Mouse (Mus musculus): ENCODE results near the gene Itga4. TPM values are rescaled to one million over a fixed set of nuclear protein-coding genes. Genes with fewer than 3 reads are reported as not detected.

Gene Itga4
- polyA plus RNA-seq (2014; fragmentation: Illumina TruSeq; extraction: RNeasy Lipid Tissue Mini Kit (QIAGEN cat#74804); ENCODE audit: low read depth, low replicate concordance), result 1.5 TPM

GRCm38 (mm10) chr2:79255192-79256000 lies at the start of gene Itga4:
Itga4 (plus strand) TSS chr2:79255426.

Other genes starting within 250 kb of the Itga4 start
- gene Neurod1, start 201.3 kb downstream of the Itga4 start, polyA plus RNA-seq (2014; fragmentation: Illumina TruSeq; extraction: RNeasy Lipid Tissue Mini Kit (QIAGEN cat#74804); ENCODE audit: low read depth, low replicate concordance), result not detected
- 6.7 TPM for gene Cerkl, start 201.4 kb downstream of the Itga4 start, polyA plus RNA-seq (2014; fragmentation: Illumina TruSeq; extraction: RNeasy Lipid Tissue Mini Kit (QIAGEN cat#74804); ENCODE audit: low read depth, low replicate concordance)